Mouse (Mus musculus): ENCODE results near the gene Smim1. TPM values are rescaled to one million over a fixed set of nuclear protein-coding genes. Genes with fewer than 3 reads are reported as not detected.
A peak's percentile ranks its signal among the peaks of the same experiment; 100 is the strongest.

The Smim1 gene
- polyA plus RNA-seq, 1 experiment from 2014 or later = 98.9 TPM

GRCm38 (mm10) chr4:153992715-153993114 lies 33.3 kb downstream of the Smim1 start:
- no peak for TF ChIP-seq CTCF (IDR thresholded peaks at IDR 0.05; ENCODE audit: low read depth)
- Histone ChIP-seq H3K27me3 (ENCODE audit: insufficient read depth, low read length) (no peaks in the 10 kb centered on the region), H3K36me3 (ENCODE audit: insufficient read depth, low read length) (peaks cover 76% of the 10 kb centered on the region), H3K4me1 (replicated peaks; ENCODE audit: insufficient read depth, low read length) (no peaks in the 10 kb centered on the region), H3K9me3 (replicated peaks; ENCODE audit: low read length) (no peaks in the 10 kb centered on the region), H3K4me3 (replicated peaks; ENCODE audit: low read depth, low read length) (no peak overlapping the region), H3K9ac (ENCODE audit: low read depth, low read length) (no peak overlapping the region), H3K27ac (no peak overlapping the region), H3K4me2 (ENCODE audit: low read length) (no peak overlapping the region)
- no peak for DNase-seq (ENCODE audit: low spot score)
- 90% methylated on average over 10 of the region's 10 CpGs for WGBS
- no peak for ATAC-seq (replicated peaks; ENCODE audit: low FRiP score, low read depth)

GRCm38 (mm10) chr4:153980470-153980869 lies 45.6 kb downstream of the Smim1 start:
- H3K9ac ChIP-seq (ENCODE audit: low read depth, low read length) = no peak overlapping the region
- H3K4me1 ChIP-seq (replicated peaks; ENCODE audit: insufficient read depth, low read length) = peaks cover 4% of the 10 kb centered on the region
- H3K27ac ChIP-seq = no peak overlapping the region
- H3K36me3 ChIP-seq (ENCODE audit: insufficient read depth, low read length) = peaks cover 46% of the 10 kb centered on the region
- WGBS = 94% methylated on average over 11 of the region's 11 CpGs
- DNase-seq (ENCODE audit: low spot score) = no peak
- no peak overlapping the region for H3K4me3 ChIP-seq (replicated peaks; ENCODE audit: low read depth, low read length)
- no peak for TF ChIP-seq CTCF (IDR thresholded peaks at IDR 0.05; ENCODE audit: low read depth)
- no peaks in the 10 kb centered on the region for H3K9me3 ChIP-seq (replicated peaks; ENCODE audit: low read length)
- no peak for ATAC-seq (replicated peaks; ENCODE audit: low FRiP score, low read depth)
- H3K27me3 ChIP-seq (ENCODE audit: insufficient read depth, low read length) = no peaks in the 10 kb centered on the region
- H3K4me2 ChIP-seq (ENCODE audit: low read length) = no peak overlapping the region

- 82% methylated on average over 10 of the region's 10 CpGs for WGBS
- TF ChIP-seq CTCF (IDR thresholded peaks at IDR 0.05; ENCODE audit: low read depth) = no peak
These were observed 46.8 kb downstream of the Smim1 start for GRCm38 (mm10) chr4:153979243-153979642.

GRCm38 (mm10) chr4:153975768-153976167 lies 50.3 kb downstream of the Smim1 start:
- Histone ChIP-seq H3K4me3 (replicated peaks; ENCODE audit: low read depth, low read length) (peak overlapping the region; percentile 94), H3K36me3 (ENCODE audit: insufficient read depth, low read length) (peaks cover 14% of the 10 kb centered on the region), H3K4me1 (replicated peaks; ENCODE audit: insufficient read depth, low read length) (peaks cover 4% of the 10 kb centered on the region), H3K27ac (no peak overlapping the region), H3K9ac (ENCODE audit: low read depth, low read length) (peak overlapping the region; percentile 88), H3K27me3 (ENCODE audit: insufficient read depth, low read length) (no peaks in the 10 kb centered on the region), H3K4me2 (ENCODE audit: low read length) (peak overlapping the region; percentile 92), H3K9me3 (replicated peaks; ENCODE audit: low read length) (no peaks in the 10 kb centered on the region)
- no peak for ATAC-seq (replicated peaks; ENCODE audit: low FRiP score, low read depth)
- peak; percentile 4 for DNase-seq (ENCODE audit: low spot score)
- 39% methylated on average over 6 of the region's 6 CpGs for WGBS
- 0 out of 2 replicates have a peak, but pooled peaks have one; percentile 8 for TF ChIP-seq CTCF (IDR thresholded peaks at IDR 0.05; ENCODE audit: low read depth)

More at GRCm38 (mm10) chr4:153979243-153979642, 46.8 kb downstream of the Smim1 start:
- Histone ChIP-seq H3K36me3 (ENCODE audit: insufficient read depth, low read length) (peaks cover 34% of the 10 kb centered on the region), H3K4me2 (ENCODE audit: low read length) (no peak overlapping the region), H3K9me3 (replicated peaks; ENCODE audit: low read length) (no peaks in the 10 kb centered on the region), H3K27ac (no peak overlapping the region), H3K27me3 (ENCODE audit: insufficient read depth, low read length) (no peaks in the 10 kb centered on the region), H3K4me3 (replicated peaks; ENCODE audit: low read depth, low read length) (no peak overlapping the region), H3K9ac (ENCODE audit: low read depth, low read length) (no peak overlapping the region), H3K4me1 (replicated peaks; ENCODE audit: insufficient read depth, low read length) (peaks cover 4% of the 10 kb centered on the region)
- no peak for DNase-seq (ENCODE audit: low spot score)
- no peak for ATAC-seq (replicated peaks; ENCODE audit: low FRiP score, low read depth)

- H3K4me2 ChIP-seq (ENCODE audit: low read length) = peak overlapping the region; percentile 92
- H3K9ac ChIP-seq (ENCODE audit: low read depth, low read length) = peak overlapping the region; percentile 88
- H3K4me1 ChIP-seq (replicated peaks; ENCODE audit: insufficient read depth, low read length) = peaks cover 4% of the 10 kb centered on the region
- peak overlapping the region; percentile 94 for H3K4me3 ChIP-seq (replicated peaks; ENCODE audit: low read depth, low read length)
- DNase-seq (ENCODE audit: low spot score) = peak; percentile 18
- ATAC-seq (replicated peaks; ENCODE audit: low FRiP score, low read depth) = peak; percentile 45; the same call in 1 of the 2 replicates
- peak overlapping the region; percentile 68; the same call in 1 of the 2 replicates for H3K27ac ChIP-seq
- peaks cover 18% of the 10 kb centered on the region for H3K36me3 ChIP-seq (ENCODE audit: insufficient read depth, low read length)
- no peaks in the 10 kb centered on the region for H3K9me3 ChIP-seq (replicated peaks; ENCODE audit: low read length)
- TF ChIP-seq CTCF (IDR thresholded peaks at IDR 0.05; ENCODE audit: low read depth) = no peak
- H3K27me3 ChIP-seq (ENCODE audit: insufficient read depth, low read length) = no peaks in the 10 kb centered on the region
- WGBS = under 1% methylated on average over 30 of the region's 33 CpGs
These were observed 50.8 kb downstream of the Smim1 start for GRCm38 (mm10) chr4:153975292-153975662.

GRCm38 (mm10) chr4:153974431-153975291 lies 51.4 kb downstream of the Smim1 start, which contains the start of the genes Dffb and Cep104:
Gene Dffb, minus strand, starts transcription at chr4:153975126.
Gene Cep104, plus strand, starts transcription at chr4:153975194.
- ATAC-seq (replicated peaks; ENCODE audit: low FRiP score, low read depth) = peak; percentile 97
- Histone ChIP-seq H3K4me3 (replicated peaks; ENCODE audit: low read depth, low read length) (peak within 1 kb of the TSS; percentile 94), H3K27ac (peak within 1 kb of the TSS; percentile 68), H3K36me3 (ENCODE audit: insufficient read depth, low read length) (peaks cover 13% of the 10 kb centered on the region), H3K9me3 (replicated peaks; ENCODE audit: low read length) (no peaks in the 10 kb centered on the region), H3K9ac (ENCODE audit: low read depth, low read length) (peak within 1 kb of the TSS; percentile 88), H3K4me1 (replicated peaks; ENCODE audit: insufficient read depth, low read length) (peaks cover 4% of the 10 kb centered on the region), H3K27me3 (ENCODE audit: insufficient read depth, low read length) (no peaks in the 10 kb centered on the region), H3K4me2 (ENCODE audit: low read length) (peak within 1 kb of the TSS; percentile 92)
- TF ChIP-seq CTCF (IDR thresholded peaks at IDR 0.05; ENCODE audit: low read depth) = no peak
- DNase-seq (ENCODE audit: low spot score) = peak; percentile 95
- 1% methylated on average over 68 of the region's 68 CpGs for WGBS

Other genes with a start within 250 kb of the Smim1 start
- 93.3 and 94.8 TPM in 2 replicates for gene A430005L14Rik, start 69.0 kb downstream of the Smim1 start, polyA plus RNA-seq (2015; fragmentation: Nextera tagmentation; extraction: Ambion mirVana)
- 9.7 and 10.7 TPM in 2 replicates for gene Dffb, start 51.1 kb downstream of the Smim1 start, polyA plus RNA-seq (2015; fragmentation: Nextera tagmentation; extraction: Ambion mirVana)
- gene Cep104, start 51.0 kb downstream of the Smim1 start, polyA plus RNA-seq (2015; fragmentation: Nextera tagmentation; extraction: Ambion mirVana) = 8.7 and 10.9 TPM in 2 replicates
- 20.3 and 22.7 TPM in 2 replicates for gene Lrrc47, start 14.5 kb downstream of the Smim1 start, polyA plus RNA-seq (2015; fragmentation: Nextera tagmentation; extraction: Ambion mirVana)
- gene Ccdc27, start 16.4 kb upstream of the Smim1 start, polyA plus RNA-seq (2015; fragmentation: Nextera tagmentation; extraction: Ambion mirVana) = 0.05 and 0.08 TPM in 2 replicates
- gene Trp73, start 114.0 kb upstream of the Smim1 start, polyA plus RNA-seq (2015; fragmentation: Nextera tagmentation; extraction: Ambion mirVana) = 0.25 and 0.26 TPM in 2 replicates
- 28.5 and 31.8 TPM in 2 replicates for gene Wrap73, start 116.1 kb upstream of the Smim1 start, polyA plus RNA-seq (2015; fragmentation: Nextera tagmentation; extraction: Ambion mirVana)
- gene Tprgl, start 134.4 kb upstream of the Smim1 start, polyA plus RNA-seq (2015; fragmentation: Nextera tagmentation; extraction: Ambion mirVana) = 154 and 172 TPM in 2 replicates
- gene Megf6, start 144.5 kb upstream of the Smim1 start, polyA plus RNA-seq (2015; fragmentation: Nextera tagmentation; extraction: Ambion mirVana) = 5.0 and 5.8 TPM in 2 replicates

Data from kidney, postnatal 0 days (tissue).